Mouse (Mus musculus) spleen, adult 12 weeks (tissue): ENCODE data around the gene Arl4a.

Source experiments
- DNase-seq: peaks from one replicate; pipeline ENCODE4 v3.0.0; 2022; ENCODE audit warnings: low spot score

The Arl4a gene

DNA sequence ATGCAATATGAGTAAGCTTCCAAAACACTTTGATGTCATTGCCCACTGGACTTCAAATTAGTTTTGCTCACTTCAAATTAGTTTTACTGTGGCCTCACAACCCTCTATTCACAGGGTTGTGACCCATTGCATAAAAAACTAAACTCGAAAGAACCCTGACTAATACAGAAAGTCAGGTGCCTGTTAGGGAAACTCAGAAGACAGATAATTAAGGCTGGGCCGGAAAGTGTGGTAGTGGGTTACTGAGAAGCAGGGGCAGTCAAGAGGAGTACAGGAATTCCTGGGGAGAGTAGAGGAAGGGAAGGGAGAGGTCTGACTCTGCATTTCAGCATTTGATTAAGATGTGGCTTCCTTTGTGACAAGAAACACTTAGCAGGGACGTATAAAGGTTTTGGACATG, 29.4 kb downstream of the Arl4a start:
- DNase-seq: no peak

DNA sequence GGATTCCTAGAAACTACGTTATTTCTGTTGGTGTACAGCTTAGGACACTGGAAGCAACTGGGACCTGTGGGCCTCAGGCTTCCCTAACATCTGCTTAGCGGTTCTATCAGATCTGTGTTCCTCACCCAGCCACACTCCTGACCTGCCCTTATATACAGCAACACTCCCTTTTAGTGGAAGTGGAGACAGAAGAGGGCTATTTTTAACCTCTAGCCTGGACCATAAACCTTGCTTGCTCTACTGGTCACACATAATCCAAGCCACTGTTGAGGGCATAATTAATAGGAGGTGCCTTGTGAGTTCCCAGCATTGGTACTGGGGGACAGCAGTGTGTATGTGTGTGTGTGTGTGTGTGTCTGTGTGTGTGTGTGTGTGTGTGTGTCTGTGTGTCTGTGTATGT, 33.1 kb downstream of the Arl4a start:
- no peak for DNase-seq

DNA sequence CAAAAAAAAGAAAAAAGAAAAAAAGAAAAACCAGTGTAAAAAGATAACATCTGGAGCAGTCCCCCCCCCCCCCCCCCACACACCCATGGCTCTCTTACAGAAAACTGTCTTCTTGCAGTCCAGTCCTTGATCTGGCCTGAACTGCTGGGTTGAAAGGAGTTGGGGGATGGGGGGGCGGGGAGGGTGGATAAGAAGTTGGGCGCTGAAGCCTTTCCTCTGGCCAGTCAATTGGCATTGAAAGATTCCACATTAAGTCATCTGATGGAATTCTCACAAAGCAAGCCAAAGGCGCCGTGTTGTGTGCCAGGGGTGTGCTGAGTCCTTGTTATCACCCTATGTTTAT, 39.0 kb downstream of the Arl4a start:
- no peak for DNase-seq

DNA sequence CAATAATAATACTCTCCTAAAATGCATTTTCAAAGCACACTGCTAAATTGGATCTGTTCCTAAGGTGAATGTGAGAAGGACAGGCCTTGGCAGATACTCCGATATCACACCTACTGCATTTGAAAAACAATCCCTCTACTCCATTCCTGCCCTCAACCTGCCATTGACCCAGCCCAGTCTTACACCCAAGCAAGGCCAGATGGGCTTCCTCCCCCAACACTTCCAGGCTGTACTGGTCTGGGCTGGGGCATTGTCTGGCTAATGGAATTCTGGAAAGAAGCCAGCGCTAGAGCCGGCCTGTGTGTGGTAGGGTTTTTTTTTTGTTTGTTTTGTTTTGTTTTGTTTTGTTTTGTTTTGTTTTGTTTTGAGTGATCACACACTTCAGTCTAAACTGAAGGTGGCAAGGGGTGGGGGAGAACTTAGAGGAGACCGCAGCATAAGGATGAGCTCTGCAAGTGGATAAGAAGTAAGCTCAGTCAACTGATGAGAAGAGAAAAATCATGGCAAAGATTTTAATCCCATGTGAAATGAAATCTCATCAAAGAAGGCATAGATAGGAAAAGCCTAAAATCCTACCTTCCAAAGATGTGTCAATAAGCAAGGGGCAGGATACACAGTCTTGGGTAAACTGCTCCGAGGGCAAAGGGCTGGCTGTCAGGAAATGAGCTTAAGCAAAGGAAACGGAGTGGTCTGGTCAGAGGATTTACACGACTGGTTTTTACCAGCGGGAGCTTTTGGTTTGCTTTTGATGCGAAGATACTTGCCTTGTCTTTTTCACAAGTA, 39.6 kb downstream of the Arl4a start:
- DNase-seq: no peak

DNA sequence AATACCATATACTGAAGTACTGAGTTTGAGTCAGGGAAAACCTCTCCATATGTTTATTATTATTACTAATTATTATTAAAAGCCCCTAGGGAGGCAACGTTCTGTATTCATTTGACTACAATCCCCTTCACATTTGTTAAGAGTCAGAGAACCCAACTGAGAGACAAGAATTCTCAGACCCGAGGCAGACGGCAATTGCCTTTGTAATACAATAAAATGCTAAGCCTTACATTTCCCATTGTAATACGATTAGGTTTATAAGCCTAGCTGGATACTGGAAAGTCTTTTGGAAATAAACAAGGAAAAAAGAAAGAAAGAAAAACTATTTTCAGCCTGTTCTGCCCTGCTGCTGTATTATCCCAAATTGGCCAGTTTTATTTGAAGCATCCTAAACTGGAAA, 40.2 kb downstream of the Arl4a start:
- DNase-seq: no peak

DNA sequence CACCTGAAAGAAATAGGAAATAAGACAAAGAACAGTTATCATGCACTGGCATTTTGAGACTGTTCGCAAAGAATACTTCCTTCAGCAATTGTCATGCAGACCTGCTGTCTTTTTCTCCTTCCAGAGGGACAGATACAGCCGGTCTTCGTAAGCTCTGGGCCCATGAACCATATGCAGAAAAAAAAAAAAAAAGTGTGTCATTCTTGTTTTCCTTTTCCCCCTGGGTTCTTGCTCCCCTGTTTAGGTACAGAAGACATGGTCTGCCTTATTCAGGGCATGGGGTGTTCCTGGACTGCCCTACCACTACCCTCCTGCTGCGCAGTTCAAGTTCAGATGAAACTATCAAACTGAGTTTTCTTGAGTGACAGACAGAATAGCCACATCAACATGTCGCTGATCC, 41.8 kb downstream of the Arl4a start:
- no peak for DNase-seq

DNA sequence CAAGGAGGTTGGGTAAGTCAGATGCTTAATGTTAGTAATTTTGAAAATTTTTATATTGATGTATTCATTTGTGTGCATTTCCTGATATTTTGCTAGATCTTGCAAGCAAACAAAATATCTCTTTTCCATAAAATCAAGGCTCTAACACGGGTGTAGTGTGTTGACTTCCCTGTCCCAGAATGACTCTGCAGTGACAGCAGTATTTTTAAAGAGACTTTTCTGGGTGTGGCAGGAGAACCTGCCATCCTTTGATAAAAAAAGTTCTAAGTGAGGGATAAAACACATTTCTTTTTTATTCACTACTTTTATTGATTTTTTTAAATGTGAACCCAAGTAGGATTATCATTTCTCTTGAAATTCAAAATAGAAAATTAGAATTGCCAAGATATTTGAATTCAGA, 42.2 kb downstream of the Arl4a start:
- DNase-seq: no peak

DNA sequence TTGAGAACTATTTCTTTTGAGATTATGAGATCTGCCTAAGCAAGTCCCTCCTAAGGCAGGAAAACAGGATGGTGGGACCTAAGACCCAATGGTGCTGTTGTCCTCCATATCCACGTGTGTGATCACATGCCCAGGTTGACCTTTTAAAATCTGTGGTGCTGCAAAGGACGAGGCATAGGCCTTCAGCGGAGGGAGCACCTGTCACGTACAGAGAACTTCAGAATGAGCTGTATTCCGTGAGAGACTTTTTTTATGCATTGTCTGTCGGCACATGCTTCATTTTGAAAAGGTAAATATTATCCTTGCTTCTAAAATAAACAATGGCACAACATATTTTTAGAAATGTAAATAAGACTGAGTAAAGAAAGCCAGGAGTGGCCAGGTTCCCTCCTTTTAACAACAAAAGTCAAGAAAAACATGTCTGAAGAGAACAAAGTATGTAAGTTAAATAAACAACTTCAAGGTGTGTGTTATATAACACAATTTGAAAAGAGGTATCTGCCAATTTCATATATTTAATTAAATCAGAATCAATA, 45.0 kb downstream of the Arl4a start:
- DNase-seq: no peak

DNA sequence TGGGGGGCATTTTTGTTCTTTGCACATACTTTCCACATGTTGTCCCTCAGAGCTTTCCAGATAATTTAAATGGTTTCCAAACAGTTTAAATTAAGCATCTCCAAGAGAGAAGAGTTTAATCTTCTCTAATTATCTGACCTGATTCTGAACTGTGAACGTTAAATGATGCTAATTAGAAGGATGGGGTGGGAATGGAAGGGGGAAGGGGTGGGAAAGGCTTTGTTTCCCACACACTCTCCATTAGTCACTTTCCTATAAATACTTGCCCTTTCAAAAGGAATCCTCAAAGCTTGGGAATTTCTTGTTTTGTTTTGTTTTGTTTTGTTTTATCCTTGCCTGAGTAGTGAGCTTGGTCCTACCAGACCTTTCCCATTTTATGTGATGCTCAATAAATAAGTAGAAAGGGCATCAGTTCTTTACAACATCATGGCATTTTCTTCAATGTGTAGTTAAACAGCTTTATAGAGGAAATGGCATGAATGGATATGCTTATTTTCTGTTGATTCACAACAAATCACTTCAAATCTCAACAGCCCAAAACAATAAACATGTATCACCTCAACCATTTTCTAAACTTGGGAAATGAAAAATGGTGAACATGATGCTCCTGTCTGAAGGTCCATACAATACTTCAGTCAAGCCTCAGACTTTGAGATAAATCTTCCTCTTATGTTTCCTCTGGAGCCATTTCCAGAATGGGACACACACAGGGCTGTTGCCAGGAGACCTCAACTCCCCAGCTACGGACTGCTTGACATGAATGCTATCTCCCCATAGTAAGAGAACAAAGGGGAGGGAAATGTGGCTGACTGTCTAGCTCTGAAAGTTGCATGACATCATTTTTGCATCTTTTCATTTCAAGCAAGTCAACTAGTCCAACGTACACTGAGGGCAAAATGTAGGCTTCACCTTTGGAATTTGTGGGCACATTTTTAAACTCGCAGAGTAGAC, 46.7 kb downstream of the Arl4a start:
- DNase-seq: no peak

DNA sequence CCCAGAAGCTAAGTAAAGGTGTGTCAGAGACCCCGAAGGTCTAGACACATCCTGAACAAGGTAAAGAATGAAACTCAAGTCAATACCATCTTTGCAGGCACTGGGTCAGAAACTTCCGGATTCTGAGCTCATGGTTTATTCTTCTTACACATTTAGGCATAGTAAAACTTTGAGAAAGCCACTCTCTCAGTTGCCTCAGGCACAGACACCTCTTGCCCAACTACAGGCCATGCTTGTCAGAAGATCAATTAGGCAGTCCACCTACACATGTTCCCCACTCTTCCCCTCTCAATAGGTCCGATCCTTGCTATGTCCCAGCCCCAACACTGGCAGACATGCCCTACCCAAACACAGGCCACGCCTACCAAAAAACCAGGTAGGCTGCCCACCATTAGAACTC, 48.7 kb downstream of the Arl4a start:
- no peak for DNase-seq

DNA sequence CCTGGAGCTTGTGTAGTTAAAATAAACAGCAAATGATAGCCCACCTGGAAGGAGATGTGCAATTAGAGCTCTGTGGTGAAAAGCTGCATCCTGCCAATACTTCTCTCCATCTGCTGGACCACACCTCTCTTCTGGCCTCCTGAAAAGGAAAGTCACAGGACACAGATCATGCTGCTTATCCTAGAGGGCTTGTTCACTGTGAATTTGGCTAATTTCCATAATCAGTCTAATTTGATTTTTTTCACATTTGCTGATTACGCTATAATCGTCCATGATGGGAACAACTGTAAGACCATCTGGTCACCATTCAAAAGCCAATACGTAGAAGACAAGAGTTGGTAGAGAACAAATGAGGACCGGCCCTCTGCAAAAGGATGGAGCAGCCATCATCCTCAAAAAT, 50.6 kb downstream of the Arl4a start:
- DNase-seq: no peak

DNA sequence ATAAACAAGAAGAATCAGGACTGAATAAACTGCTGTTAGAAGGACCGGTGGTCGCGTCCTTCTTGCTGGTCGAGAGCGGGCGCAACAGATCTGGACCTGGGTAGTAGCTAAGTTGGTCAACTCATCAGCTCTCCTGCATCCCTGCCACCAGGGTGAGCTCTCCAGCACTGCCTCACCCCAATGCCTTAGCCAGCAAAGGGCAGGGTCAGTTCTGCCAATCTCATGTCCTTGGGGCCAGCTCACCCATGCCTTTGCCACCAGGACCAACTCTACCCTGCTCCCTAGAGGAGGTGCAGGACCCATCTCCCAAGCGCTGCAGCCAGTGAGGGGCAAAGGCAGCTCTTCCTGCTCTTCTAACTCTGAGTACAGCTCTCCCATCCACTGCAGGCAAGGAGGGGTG, 52.2 kb downstream of the Arl4a start:
- DNase-seq: no peak

DNA sequence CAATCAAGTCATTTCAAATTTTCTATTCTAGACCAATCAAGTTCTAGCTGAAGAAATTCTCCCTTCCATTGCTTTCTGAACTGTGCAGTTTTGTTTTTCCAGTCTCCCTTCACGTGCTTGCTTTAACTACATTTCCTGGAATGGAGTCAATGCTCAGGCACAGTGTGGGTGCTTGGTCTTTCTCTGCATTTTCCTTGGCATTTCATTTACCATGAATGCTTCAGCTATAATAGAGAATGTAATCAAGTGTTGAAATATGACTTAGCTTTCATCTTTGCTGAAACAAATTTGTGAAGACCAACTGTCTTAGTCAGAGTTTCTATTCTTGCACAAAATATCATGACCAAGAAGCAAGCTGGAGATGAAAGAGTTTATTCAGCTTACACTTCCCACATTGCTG, 58.0 kb downstream of the Arl4a start:
- no peak for DNase-seq

DNA sequence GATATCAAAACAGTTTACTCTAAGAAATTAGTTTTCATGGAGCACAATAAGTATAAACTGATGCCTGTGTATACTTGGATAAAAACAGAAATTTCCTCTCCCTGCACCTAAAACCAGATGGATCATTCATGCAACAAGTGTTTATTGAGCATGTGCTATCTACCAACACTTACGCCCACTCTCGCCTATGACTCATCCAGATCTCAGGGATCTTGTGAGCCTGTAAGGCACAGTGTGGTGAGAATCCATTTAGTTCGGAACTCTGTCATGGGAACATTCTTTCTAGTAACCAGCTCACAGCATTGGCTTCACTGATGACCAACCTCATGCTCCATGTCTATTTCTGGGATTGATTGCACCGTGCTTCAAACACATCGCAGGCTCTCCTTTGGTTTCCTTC, 58.8 kb downstream of the Arl4a start:
- no peak for DNase-seq

DNA sequence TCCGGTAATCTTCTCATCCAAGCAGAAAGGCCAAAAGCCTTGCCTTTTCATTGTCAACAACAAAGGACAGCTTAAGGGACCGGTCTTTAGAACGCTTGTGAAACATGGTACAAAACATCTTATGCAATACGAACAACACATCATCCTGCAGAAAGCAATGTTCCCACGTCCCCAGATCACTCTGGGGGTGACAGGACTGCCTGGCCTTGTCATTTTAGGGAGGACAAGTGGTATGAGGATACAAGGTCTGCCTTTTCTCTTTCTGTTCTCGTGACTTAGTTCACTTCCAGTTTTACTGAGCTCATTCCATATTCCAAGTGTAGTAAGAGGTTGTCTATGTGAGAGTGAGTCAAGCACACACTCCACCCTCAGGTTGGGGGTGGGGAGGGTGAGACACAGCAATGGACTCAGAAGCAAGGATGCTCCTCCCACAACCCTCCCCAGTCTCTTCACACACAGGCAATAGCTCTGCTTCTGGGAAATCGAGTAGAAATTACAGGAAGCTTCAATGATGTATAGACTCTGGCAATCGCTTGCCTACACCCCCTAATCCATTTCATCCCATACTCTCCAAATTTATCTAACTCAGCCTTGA, 59.7 kb downstream of the Arl4a start:
- no peak for DNase-seq

DNA sequence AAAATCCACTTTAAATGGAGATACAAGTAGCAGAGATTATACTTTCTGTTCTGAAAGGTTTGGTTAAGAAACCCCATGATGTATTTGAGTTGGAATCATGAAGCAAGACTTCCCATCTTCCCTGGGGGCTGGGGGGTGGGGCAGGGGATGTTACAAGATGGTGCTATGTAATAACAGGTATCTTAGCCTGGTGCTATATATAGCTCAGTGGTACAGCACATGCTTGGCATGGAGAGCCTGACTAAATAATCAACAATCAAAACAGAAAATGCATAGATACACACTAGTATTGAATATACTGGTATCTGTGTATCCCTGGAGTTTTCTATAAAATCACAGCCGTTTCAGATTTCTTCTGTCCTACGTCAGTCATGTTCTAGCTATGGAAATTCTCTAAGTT, 61.4 kb downstream of the Arl4a start:
- DNase-seq: no peak

DNA sequence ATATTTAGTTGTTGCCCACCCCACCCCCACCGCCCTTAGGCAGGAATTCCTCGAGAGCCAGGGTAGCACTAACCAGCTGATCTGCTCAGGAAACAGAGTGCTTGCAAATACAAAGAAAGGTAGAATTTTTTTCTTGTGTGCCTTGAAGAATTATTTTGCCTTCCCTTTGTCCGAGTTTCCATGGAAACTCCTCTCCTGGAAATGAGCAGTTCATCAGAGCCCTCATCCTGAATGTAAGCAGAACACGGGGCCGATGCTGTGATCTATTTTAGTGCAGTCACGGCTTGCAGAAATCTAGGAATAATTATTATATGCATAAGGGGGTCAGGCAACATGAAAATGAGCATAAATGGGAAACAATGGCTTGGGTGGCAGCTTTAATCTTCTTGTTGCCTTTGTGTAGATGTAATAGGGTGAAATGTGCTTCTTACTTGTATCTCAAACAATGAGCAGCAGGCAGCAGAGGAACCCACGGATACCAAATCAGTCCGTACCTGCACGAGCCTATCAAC, 61.9 kb downstream of the Arl4a start:
- DNase-seq: no peak

DNA sequence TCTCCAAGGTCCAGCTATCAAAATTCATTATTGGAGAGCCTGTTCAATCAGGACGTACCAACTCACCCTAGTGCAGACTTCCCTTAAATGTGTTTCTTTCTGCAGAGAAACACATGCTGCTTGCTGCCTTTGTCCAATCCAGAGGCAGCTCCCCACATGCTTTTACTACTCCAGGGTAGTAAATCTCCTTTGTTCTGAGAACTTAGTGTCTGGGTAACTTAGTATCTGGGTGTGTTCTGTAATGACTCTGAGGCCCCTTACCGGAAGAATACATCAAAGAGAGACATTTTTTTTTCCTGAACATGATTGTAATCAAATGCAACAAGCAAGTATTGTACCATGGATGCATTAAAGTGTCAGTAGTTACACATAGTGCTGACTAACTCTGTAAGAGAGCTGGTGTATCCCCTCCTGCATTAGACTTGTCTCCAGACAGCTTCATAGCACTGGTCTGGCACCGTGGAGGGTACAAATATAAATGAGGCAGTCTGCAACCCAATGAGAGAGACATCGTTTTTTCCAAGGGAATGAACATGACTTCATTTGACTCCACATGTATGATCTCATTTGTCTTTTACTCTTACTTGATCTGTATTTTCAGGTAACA, 62.7 kb downstream of the Arl4a start:
- no peak for DNase-seq

DNA sequence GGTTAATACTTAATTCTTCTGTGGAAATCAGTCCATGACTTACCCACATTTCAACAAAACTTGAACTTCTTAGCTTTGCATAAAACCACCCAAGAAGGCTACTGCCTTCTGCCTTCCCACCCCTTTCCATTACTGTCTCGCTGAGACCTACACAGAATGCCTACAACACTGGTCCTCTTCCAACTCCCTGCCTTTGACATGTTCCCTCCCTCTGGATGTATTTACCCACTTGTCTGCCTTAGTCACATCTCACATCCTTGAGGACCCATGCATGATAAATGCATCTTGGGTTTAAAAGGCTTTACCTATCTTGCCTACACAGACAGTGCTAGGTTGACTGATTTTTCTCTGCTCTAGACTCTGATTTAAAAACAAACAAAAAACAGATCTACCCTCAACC, 63.6 kb downstream of the Arl4a start:
- DNase-seq: no peak

DNA sequence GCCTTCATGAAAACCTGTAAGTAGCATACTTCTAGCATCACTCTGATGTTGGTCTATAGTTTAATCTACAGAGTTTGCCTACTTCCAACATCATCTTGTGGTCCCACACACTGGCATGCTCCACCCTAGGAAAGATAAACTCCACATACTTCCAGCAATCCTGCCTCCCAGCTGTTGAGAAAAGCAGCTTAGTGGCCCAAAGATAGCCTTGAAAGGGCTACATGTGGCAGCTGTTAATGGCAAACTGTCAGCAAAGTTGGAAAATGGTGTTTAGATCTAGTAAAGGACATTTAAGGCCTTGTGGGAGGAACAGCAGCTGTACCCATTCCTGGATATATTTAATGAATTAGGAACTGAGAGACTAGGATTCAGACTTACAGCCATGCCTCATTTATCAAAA, 68.3 kb downstream of the Arl4a start:
- no peak for DNase-seq

DNA sequence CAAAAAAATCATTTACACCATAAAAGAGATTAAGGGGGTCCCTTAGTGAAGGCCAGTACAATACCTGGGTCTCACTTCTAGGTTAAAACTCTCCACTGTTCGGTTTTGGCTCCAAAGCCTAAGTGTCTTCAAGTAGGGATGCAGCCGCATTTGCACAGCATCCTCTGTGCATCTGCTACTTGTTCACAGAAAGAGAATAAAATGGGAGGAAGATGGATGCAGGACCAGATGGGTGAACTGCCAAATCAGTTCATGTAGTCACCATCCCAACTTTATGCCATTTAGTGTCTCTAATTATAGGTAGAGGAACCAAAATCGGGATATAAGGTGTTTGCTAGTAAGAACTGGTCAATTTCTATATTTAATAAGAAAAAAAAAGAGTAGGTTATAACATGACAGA, 69.7 kb downstream of the Arl4a start:
- DNase-seq: no peak

DNA sequence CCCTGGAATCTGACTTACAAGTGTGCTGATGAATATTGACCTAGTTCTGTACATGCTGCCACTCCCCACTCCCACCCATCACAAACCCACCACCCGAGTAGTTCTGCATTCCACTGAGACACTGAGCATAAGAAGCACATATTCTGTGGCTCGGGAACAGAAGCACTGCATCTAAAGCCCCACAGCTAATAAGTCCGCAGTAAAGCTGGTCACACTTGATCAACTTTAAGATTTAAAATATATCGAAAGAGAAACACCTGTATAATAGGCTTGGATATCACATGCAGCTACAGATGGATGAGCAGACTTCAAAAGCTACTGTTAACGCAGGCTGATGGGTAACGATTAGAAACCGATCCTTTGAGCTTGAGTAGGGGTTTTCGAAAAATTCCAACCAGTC, 78.7 kb downstream of the Arl4a start:
- no peak for DNase-seq
